Mouse (Mus musculus) bone marrow, adult 2 months (tissue): Measurements from ENCODE around the gene Atp5d.

Experiments used
- CTCF ChIP-seq: fragments of 200-500 bp; IDR thresholded peaks from 2 replicates; pipeline ENCODE4 v1.5.1; 2011; ENCODE audit warnings: low read length, control low read depth; ENCODE audit not compliant: control insufficient read depth, insufficient read depth
- POLR2A ChIP-seq: fragments of 200-500 bp; IDR thresholded peaks from 2 replicates; pipeline ENCODE4 v1.6.1; 2011; ENCODE audit warnings: low read depth, mild to moderate bottlenecking, control low read depth, low read length, borderline replicate concordance; ENCODE audit not compliant: control insufficient read depth

GRCm38 (mm10) chr10:80159561-80160454 lies 21.4 kb downstream of the Atp5d start:
- no peak for TF ChIP-seq CTCF
- TF ChIP-seq POLR2A: peak; percentile 14; the same call in 1 of the 2 replicates
